ENCODE assay signal across 9 mouse cellular contexts in genomic region chr19:17467556-17468211, GRCm38 (mm10).
DNase-seq lines count a peak whose midpoint lies in the region; ATAC-seq and TF ChIP-seq lines count a peak whose summit lies in the region.
"Had no signal": no experiment of that assay in that cellular context is flagged by ENCODE, and none has a peak within 500 bp of the region (broad histone marks: within the 10 kb centered on the region; RNA-seq: fewer than 3 reads in every experiment).

No protein-coding gene starts in this region.

- no peak overlapping the region for H3K4me3 ChIP-seq in cerebellum, adult 2 months (replicated peaks; ENCODE audit: insufficient read depth, low read depth, low read length)
- H3K4me3 ChIP-seq in midbrain, embryonic 11.5 days (ENCODE audit: low read depth, low read length): no peak overlapping the region
- H3K4me3 ChIP-seq in midbrain, embryonic 10.5 days: no peak overlapping the region
- H3K4me3 ChIP-seq in hindbrain, embryonic 14.5 days (replicated peaks; ENCODE audit: low read length): no peak overlapping the region
- H3K4me3 ChIP-seq: embryonic facial prominence, embryonic 13.5 days had no signal

- no peak overlapping the region for H3K9ac ChIP-seq in midbrain, embryonic 11.5 days (ENCODE audit: low read length)
- no peak overlapping the region for H3K9ac ChIP-seq in hindbrain, embryonic 14.5 days
- H3K9ac ChIP-seq: embryonic facial prominence, embryonic 13.5 days had no signal

- ATAC-seq in midbrain, embryonic 11.5 days (ENCODE audit: low FRiP score): peak; percentile 70; the same call in 1 of the 2 replicates
- peak; percentile 85 for ATAC-seq in hindbrain, embryonic 14.5 days (ENCODE audit: low FRiP score)

- no peak for TF ChIP-seq POLR2A in cerebellum, adult 2 months (IDR thresholded peaks at IDR 0.05; ENCODE audit: borderline replicate concordance, insufficient read depth, low read length)

- no peaks in the 10 kb centered on the region; the same call in 1 of the 2 replicates for H3K27me3 ChIP-seq in cerebellum, adult 2 months (ENCODE audit: control insufficient read depth, insufficient read depth, low read length)
- no peaks in the 10 kb centered on the region for H3K27me3 ChIP-seq in midbrain, embryonic 11.5 days (ENCODE audit: control insufficient read depth, insufficient read depth, low read length)
- H3K27me3 ChIP-seq in midbrain, embryonic 10.5 days (ENCODE audit: low read depth, poor library complexity, severe bottlenecking): no peaks in the 10 kb centered on the region
- H3K27me3 ChIP-seq in hindbrain, embryonic 14.5 days (ENCODE audit: control insufficient read depth, insufficient read depth, low read length): no peaks in the 10 kb centered on the region

- 43% methylated on average over 6 of the region's 6 CpGs for whole genome bisulfite sequencing in cerebellum, adult 2 months
- 62% methylated on average over 6 of the region's 6 CpGs for WGBS in midbrain, embryonic 11.5 days
- WGBS in midbrain, embryonic 10.5 days: 65% methylated on average over 6 of the region's 6 CpGs
- WGBS in hindbrain, embryonic 14.5 days: 65% methylated on average over 6 of the region's 6 CpGs

- H3K27ac ChIP-seq in cerebellum, adult 2 months (ENCODE audit: insufficient read depth, low read length): no peak overlapping the region
- no peak overlapping the region for H3K27ac ChIP-seq in midbrain, embryonic 11.5 days (ENCODE audit: low read depth, low read length)
- H3K27ac ChIP-seq in midbrain, embryonic 10.5 days (replicated peaks): no peak overlapping the region
- no peak overlapping the region for H3K27ac ChIP-seq in hindbrain, embryonic 14.5 days
- H3K27ac ChIP-seq: embryonic facial prominence, embryonic 13.5 days had no signal

- no peaks in the 10 kb centered on the region for H3K4me1 ChIP-seq in cerebellum, adult 2 months (ENCODE audit: control insufficient read depth, insufficient read depth, low read length)
- H3K4me1 ChIP-seq in midbrain, embryonic 11.5 days (ENCODE audit: control insufficient read depth, insufficient read depth, low read length): no peaks in the 10 kb centered on the region
- H3K4me1 ChIP-seq in midbrain, embryonic 10.5 days: no peaks in the 10 kb centered on the region
- H3K4me1 ChIP-seq in hindbrain, embryonic 14.5 days (replicated peaks; ENCODE audit: control insufficient read depth, insufficient read depth, low read length): no peaks in the 10 kb centered on the region

- DNase-seq in cerebellum, adult 2 months: peak in 1 of 2 experiments; percentile 17
- DNase-seq in cerebellum, adult 11 months: no peak
- DNase-seq in midbrain, embryonic 11.5 days (ENCODE audit: low spot score, missing footprints): peak; percentile 81
- no peak for DNase-seq in midbrain, embryonic 10.5 days (ENCODE audit: low spot score)
- peak; percentile 77 for DNase-seq in hindbrain, embryonic 14.5 days (ENCODE audit: low spot score)
- DNase-seq in lung, postnatal 14 days: peak; percentile 25
- no peak for DNase-seq in thymus, postnatal 10 days (ENCODE audit: low spot score in 2 of 2)
- no peak for DNase-seq in MN1 (ENCODE audit: low spot score)

- TF ChIP-seq CTCF in cerebellum, adult 2 months (IDR thresholded peaks at IDR 0.05; ENCODE audit: borderline replicate concordance, insufficient read depth, low read depth, low read length): peak; percentile 27; the same call in 1 of the 2 replicates

- H3K4me2 ChIP-seq in midbrain, embryonic 11.5 days: no peak overlapping the region
- H3K4me2 ChIP-seq in hindbrain, embryonic 14.5 days (replicated peaks): no peak overlapping the region
- H3K4me2 ChIP-seq: embryonic facial prominence, embryonic 13.5 days had no signal

- H3K9me3 ChIP-seq in midbrain, embryonic 11.5 days (ENCODE audit: control insufficient read depth, low read length): no peaks in the 10 kb centered on the region
- no peaks in the 10 kb centered on the region for H3K9me3 ChIP-seq in midbrain, embryonic 10.5 days (replicated peaks)
- no peaks in the 10 kb centered on the region for H3K9me3 ChIP-seq in hindbrain, embryonic 14.5 days (ENCODE audit: control insufficient read depth, low read length)
- H3K9me3 ChIP-seq: embryonic facial prominence, embryonic 13.5 days had no signal

- no peaks in the 10 kb centered on the region for H3K36me3 ChIP-seq in midbrain, embryonic 11.5 days (ENCODE audit: control insufficient read depth, insufficient read depth, low read length)
- H3K36me3 ChIP-seq in midbrain, embryonic 10.5 days: no peaks in the 10 kb centered on the region
- no peaks in the 10 kb centered on the region for H3K36me3 ChIP-seq in hindbrain, embryonic 14.5 days (replicated peaks; ENCODE audit: control insufficient read depth, insufficient read depth)
- H3K36me3 ChIP-seq: embryonic facial prominence, embryonic 13.5 days had no signal

Comparison
In these comparisons a context has a peak if more than half of its experiments do, and no peak if none do; other contexts are left out.
1. DNase-seq: peak in midbrain, embryonic 11.5 days (single experiment), hindbrain, embryonic 14.5 days (single experiment) and lung, postnatal 14 days (single experiment); none in cerebellum, adult 11 months (single experiment), midbrain, embryonic 10.5 days (single experiment), thymus, postnatal 10 days (0 of 2) and MN1 (single experiment).